Mouse (Mus musculus): Measurements from ENCODE around the gene Tlx1. TPM values are rescaled to one million over a fixed set of nuclear protein-coding genes. Genes with fewer than 3 reads are reported as not detected.
A peak's percentile ranks its signal among the peaks of the same experiment; 100 is the strongest.

The Tlx1 gene
- not detected in 2 replicates for polyA plus RNA-seq (2015; fragmentation: Nextera tagmentation; extraction: Ambion mirVana)

DNA sequence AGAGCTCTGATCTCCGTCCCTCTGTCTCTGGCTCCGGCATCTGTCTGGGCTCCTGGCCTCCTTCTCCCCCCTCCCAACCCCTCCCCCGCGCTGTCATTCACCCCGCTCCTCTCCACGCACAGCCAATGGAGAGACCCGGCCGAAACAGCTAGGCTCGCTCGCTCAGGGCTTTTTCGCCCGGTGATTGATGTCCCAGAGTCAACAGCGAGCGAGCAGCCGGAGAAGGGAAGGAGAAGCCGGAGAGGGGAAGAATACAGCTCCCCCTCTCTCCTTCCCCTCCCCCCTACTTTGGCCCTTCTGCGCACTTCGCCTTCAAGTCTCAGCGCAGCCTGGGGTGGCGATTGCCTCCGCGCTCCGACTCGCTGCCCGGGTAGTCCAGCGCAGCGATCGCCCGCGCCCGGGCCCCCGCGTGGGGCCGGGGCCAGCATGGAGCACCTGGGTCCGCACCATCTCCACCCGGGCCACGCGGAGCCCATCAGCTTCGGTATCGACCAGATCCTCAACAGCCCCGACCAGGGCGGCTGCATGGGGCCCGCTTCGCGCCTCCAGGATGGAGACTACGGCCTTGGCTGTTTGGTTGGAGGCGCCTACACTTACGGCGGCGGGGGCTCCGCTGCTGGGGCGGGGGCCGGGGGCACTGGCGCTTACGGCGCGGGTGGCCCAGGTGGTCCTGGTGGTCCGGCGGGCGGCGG is at the start of gene Tlx1:
Gene Tlx1 (plus strand): TSS at position 191 of the 692 bp plus-strand sequence.
- H3K27ac ChIP-seq (replicated peaks): no peak within 1 kb of the TSS
- peak within 1 kb of the TSS; percentile 32 for H3K4me2 ChIP-seq (replicated peaks; ENCODE audit: low read depth)
- H3K36me3 ChIP-seq (ENCODE audit: control insufficient read depth, insufficient read depth, low read length): no peaks in the 10 kb centered on the region
- no peak for DNase-seq (ENCODE audit: low spot score)
- H3K4me1 ChIP-seq (replicated peaks; ENCODE audit: control insufficient read depth, insufficient read depth): no peaks in the 10 kb centered on the region; the same call in 1 of the 2 replicates
- WGBS: 1% methylated on average over 57 of the region's 61 CpGs
- no peak within 1 kb of the TSS for H3K9ac ChIP-seq (ENCODE audit: low read length)
- H3K4me3 ChIP-seq (ENCODE audit: low read depth, low read length): peak within 1 kb of the TSS; percentile 18
- ATAC-seq (ENCODE audit: low FRiP score, low TSS enrichment): 0 out of 2 replicates have a peak, but pooled peaks have one; percentile 13
- peaks cover 47% of the 10 kb centered on the region for H3K27me3 ChIP-seq (ENCODE audit: control insufficient read depth, insufficient read depth, low read length)
- no peaks in the 10 kb centered on the region for H3K9me3 ChIP-seq (ENCODE audit: control insufficient read depth, low read length)
- TF ChIP-seq EP300 (optimal IDR thresholded peaks at IDR 0.05) (no peak), CTCF (IDR thresholded peaks at IDR 0.05; ENCODE audit: low read depth) (no peak)

DNA sequence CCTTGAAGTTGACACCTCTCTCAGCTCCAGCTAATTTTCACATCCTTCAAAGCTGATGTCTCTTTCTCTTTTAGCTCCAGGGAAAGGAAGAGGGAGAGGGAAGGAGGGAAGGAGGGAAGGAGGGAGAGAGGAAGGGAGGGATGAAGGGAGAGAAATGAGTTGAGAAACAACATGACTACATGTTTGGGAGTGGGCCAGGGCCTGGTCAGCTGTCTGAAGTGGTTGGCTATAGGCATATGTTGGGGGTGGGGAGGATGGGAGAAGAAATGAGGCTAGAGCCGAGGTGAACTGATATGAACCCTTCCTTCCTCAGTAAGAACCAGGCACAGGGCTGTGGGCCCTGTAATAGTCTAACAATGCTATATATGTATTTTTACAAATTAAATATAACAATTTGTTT is 44.9 kb upstream of the Tlx1 start:
- WGBS: 35% methylated on average over 1 of the region's 1 CpGs

DNA sequence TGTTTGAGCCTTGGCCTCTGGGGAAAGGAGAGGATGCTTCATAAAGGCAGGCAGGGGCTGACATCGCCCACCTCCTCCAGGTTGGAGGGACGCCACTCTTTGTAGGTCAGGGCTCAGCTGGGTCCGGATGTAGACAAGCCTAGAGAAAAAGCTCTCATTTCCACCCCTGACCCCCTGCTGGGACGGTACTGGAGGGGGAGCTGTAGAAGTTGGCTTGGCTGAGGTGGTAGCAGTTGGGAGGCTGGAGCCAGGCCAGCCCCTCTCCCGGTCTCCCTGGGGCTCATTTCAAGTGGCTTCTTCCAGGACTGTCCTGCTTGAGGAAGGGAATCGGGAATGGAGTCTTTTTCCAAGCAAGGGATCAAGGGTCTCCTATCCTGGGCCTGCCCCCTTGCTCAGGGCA is 43.8 kb upstream of the Tlx1 start:
- H3K27me3 ChIP-seq (ENCODE audit: control insufficient read depth, insufficient read depth, low read length): no peaks in the 10 kb centered on the region
- DNase-seq (ENCODE audit: low spot score): no peak
- no peak overlapping the region for H3K9ac ChIP-seq (ENCODE audit: low read length)
- H3K4me3 ChIP-seq (ENCODE audit: low read depth, low read length): no peak overlapping the region
- 39% methylated on average over 6 of the region's 6 CpGs for WGBS
- H3K4me1 ChIP-seq (replicated peaks; ENCODE audit: control insufficient read depth, insufficient read depth): no peaks in the 10 kb centered on the region
- no peaks in the 10 kb centered on the region for H3K36me3 ChIP-seq (ENCODE audit: control insufficient read depth, insufficient read depth, low read length)
- H3K4me2 ChIP-seq (replicated peaks; ENCODE audit: low read depth): no peak overlapping the region
- no peaks in the 10 kb centered on the region for H3K9me3 ChIP-seq (ENCODE audit: control insufficient read depth, low read length)
- ATAC-seq (ENCODE audit: low FRiP score, low TSS enrichment): 0 out of 2 replicates have a peak, but pooled peaks have one; percentile 2
- TF ChIP-seq EP300 (optimal IDR thresholded peaks at IDR 0.05): no peak
- TF ChIP-seq CTCF (IDR thresholded peaks at IDR 0.05; ENCODE audit: low read depth): no peak
- no peak overlapping the region for H3K27ac ChIP-seq (replicated peaks)

More for the DNA sequence above, 44.9 kb upstream of the Tlx1 start:
- Histone ChIP-seq H3K4me2 (replicated peaks; ENCODE audit: low read depth) (no peak overlapping the region), H3K4me1 (replicated peaks; ENCODE audit: control insufficient read depth, insufficient read depth) (no peaks in the 10 kb centered on the region), H3K27me3 (ENCODE audit: control insufficient read depth, insufficient read depth, low read length) (no peaks in the 10 kb centered on the region), H3K27ac (replicated peaks) (no peak overlapping the region), H3K4me3 (ENCODE audit: low read depth, low read length) (no peak overlapping the region), H3K9me3 (ENCODE audit: control insufficient read depth, low read length) (no peaks in the 10 kb centered on the region), H3K36me3 (ENCODE audit: control insufficient read depth, insufficient read depth, low read length) (no peaks in the 10 kb centered on the region), H3K9ac (ENCODE audit: low read length) (no peak overlapping the region)
- TF ChIP-seq CTCF (IDR thresholded peaks at IDR 0.05; ENCODE audit: low read depth): no peak
- TF ChIP-seq EP300 (optimal IDR thresholded peaks at IDR 0.05): no peak
- DNase-seq (ENCODE audit: low spot score) (no peak), ATAC-seq (ENCODE audit: low FRiP score, low TSS enrichment) (no peak)

DNA sequence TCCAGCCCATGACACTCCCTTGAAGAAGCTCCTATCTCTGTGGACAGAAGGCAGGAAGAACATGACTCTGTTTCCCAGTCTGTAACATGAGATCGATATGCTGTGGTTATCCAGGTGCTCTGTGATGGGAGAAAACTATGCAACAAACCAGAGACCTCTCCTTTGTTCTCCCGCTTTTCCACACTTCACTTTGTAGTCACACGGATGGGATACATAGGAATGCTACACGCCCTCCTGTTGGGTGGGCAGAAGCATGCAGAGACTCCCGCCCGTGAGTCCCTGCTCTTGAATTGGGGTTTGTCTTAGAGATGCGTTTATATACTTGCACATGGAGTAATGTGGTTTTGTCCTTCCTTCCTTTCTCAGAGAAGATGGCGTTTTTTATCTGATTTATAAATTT is 39.8 kb upstream of the Tlx1 start:
- no peak for TF ChIP-seq CTCF (IDR thresholded peaks at IDR 0.05; ENCODE audit: low read depth)
- no peak for TF ChIP-seq EP300 (optimal IDR thresholded peaks at IDR 0.05)
- Histone ChIP-seq H3K27me3 (ENCODE audit: control insufficient read depth, insufficient read depth, low read length) (no peaks in the 10 kb centered on the region), H3K4me3 (ENCODE audit: low read depth, low read length) (no peak overlapping the region), H3K4me2 (replicated peaks; ENCODE audit: low read depth) (no peak overlapping the region), H3K9ac (ENCODE audit: low read length) (no peak overlapping the region), H3K4me1 (replicated peaks; ENCODE audit: control insufficient read depth, insufficient read depth) (0 out of 2 replicates have a peak, but pooled peaks cover 2% of the 10 kb centered on the region), H3K36me3 (ENCODE audit: control insufficient read depth, insufficient read depth, low read length) (no peaks in the 10 kb centered on the region), H3K27ac (replicated peaks) (no peak overlapping the region), H3K9me3 (ENCODE audit: control insufficient read depth, low read length) (no peaks in the 10 kb centered on the region)
- DNase-seq (ENCODE audit: low spot score) (no peak), ATAC-seq (ENCODE audit: low FRiP score, low TSS enrichment) (no peak)
- 58% methylated on average over 8 of the region's 8 CpGs for WGBS

DNA sequence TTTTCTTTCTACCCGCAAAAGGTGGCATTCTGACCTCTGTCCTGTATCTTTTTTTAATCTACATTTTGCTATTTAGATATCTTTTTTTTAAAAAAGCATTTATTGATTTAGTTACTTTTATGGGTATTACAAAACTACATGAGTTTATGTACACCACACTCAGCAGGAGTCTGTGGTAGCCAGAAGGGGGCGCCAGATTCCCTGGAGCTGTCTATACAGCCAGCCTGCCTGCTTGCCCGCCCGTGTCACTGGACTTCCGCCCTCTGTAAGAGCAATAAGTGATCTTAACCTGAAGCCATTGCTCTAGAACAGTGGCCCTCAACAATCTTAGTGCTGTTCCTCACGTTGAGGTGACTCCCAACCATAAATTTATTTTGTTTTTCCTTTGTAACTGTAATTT is 38.0 kb upstream of the Tlx1 start:
- WGBS: 79% methylated on average over 6 of the region's 6 CpGs
- H3K4me1 ChIP-seq (replicated peaks; ENCODE audit: control insufficient read depth, insufficient read depth): 0 out of 2 replicates have a peak, but pooled peaks cover 2% of the 10 kb centered on the region
- TF ChIP-seq EP300 (optimal IDR thresholded peaks at IDR 0.05): no peak
- TF ChIP-seq CTCF (IDR thresholded peaks at IDR 0.05; ENCODE audit: low read depth): peak; percentile 22; the same call in 1 of the 2 replicates

More for the DNA sequence above, 38.0 kb upstream of the Tlx1 start:
- DNase-seq (ENCODE audit: low spot score): no peak
- Histone ChIP-seq H3K27me3 (ENCODE audit: control insufficient read depth, insufficient read depth, low read length) (no peaks in the 10 kb centered on the region), H3K9me3 (ENCODE audit: control insufficient read depth, low read length) (no peaks in the 10 kb centered on the region), H3K36me3 (ENCODE audit: control insufficient read depth, insufficient read depth, low read length) (no peaks in the 10 kb centered on the region), H3K27ac (replicated peaks) (no peak overlapping the region), H3K9ac (ENCODE audit: low read length) (no peak overlapping the region), H3K4me3 (ENCODE audit: low read depth, low read length) (no peak overlapping the region), H3K4me2 (replicated peaks; ENCODE audit: low read depth) (no peak overlapping the region)
- ATAC-seq (ENCODE audit: low FRiP score, low TSS enrichment): no peak
